Comparison of ENCODE assay signal across 17 mouse cellular contexts in genomic region chr13:36500370-36500905, GRCm38 (mm10).
"Had no signal": no experiment of that assay in that cellular context is flagged by ENCODE, and none has a peak within 500 bp of the region (broad histone marks: within the 10 kb centered on the region; RNA-seq: fewer than 3 reads in every experiment).

No protein-coding gene starts in this region.

- H3K4me1 ChIP-seq: intestine, embryonic 15.5 days; limb, embryonic 15.5 days; liver, embryonic 15.5 days; midbrain, embryonic 13.5 days had no signal

- H3K36me3 ChIP-seq: intestine, embryonic 15.5 days; limb, embryonic 12.5 days; limb, embryonic 15.5 days; liver, embryonic 15.5 days; lung, embryonic 15.5 days; midbrain, embryonic 10.5 days; midbrain, embryonic 13.5 days had no signal

- H3K27me3 ChIP-seq: intestine, embryonic 15.5 days; limb, embryonic 12.5 days; limb, embryonic 15.5 days; liver, embryonic 15.5 days; lung, embryonic 15.5 days; megakaryocyte, embryonic 14.5 days; midbrain, embryonic 13.5 days had no signal

- H3K4me2 ChIP-seq: intestine, embryonic 15.5 days; limb, embryonic 12.5 days; limb, embryonic 15.5 days; liver, embryonic 11.5 days; liver, embryonic 15.5 days; lung, embryonic 15.5 days; midbrain, embryonic 13.5 days had no signal

- H3K9me3 ChIP-seq: intestine, embryonic 15.5 days; limb, embryonic 15.5 days; liver, embryonic 15.5 days; midbrain, embryonic 10.5 days; midbrain, embryonic 13.5 days had no signal

- H3K9ac ChIP-seq: intestine, embryonic 15.5 days; limb, embryonic 12.5 days; limb, embryonic 15.5 days; liver, embryonic 15.5 days; lung, embryonic 15.5 days; midbrain, embryonic 13.5 days had no signal

- DNase-seq: left cerebral cortex, postnatal 4 days; lung, adult 18-20 months; lung, postnatal 10 days; lung, postnatal 36 days; thymus, adult 2 months; thymus, postnatal 14 days; thymus, postnatal 4 days had no signal

- H3K27ac ChIP-seq: intestine, embryonic 15.5 days; limb, embryonic 12.5 days; limb, embryonic 15.5 days; liver, embryonic 15.5 days; lung, embryonic 15.5 days; midbrain, embryonic 10.5 days; midbrain, embryonic 13.5 days; stomach, postnatal 0 days had no signal

- H3K4me3 ChIP-seq: intestine, embryonic 15.5 days; limb, embryonic 12.5 days; limb, embryonic 15.5 days; liver, embryonic 15.5 days; lung, embryonic 15.5 days; megakaryocyte, embryonic 14.5 days; midbrain, embryonic 10.5 days; midbrain, embryonic 13.5 days had no signal

- ATAC-seq: intestine, embryonic 15.5 days; midbrain, embryonic 13.5 days had no signal
